Mouse (Mus musculus) Muller cell, postnatal 12 days (primary cell): Measurements from ENCODE around the gene Gm38393.

Experiments used
- DNase-seq: peaks from one replicate; pipeline ENCODE4 v3.0.0-alpha.2; 2015; ENCODE audit errors: inconsistent ontology term

The Gm38393 gene

DNA sequence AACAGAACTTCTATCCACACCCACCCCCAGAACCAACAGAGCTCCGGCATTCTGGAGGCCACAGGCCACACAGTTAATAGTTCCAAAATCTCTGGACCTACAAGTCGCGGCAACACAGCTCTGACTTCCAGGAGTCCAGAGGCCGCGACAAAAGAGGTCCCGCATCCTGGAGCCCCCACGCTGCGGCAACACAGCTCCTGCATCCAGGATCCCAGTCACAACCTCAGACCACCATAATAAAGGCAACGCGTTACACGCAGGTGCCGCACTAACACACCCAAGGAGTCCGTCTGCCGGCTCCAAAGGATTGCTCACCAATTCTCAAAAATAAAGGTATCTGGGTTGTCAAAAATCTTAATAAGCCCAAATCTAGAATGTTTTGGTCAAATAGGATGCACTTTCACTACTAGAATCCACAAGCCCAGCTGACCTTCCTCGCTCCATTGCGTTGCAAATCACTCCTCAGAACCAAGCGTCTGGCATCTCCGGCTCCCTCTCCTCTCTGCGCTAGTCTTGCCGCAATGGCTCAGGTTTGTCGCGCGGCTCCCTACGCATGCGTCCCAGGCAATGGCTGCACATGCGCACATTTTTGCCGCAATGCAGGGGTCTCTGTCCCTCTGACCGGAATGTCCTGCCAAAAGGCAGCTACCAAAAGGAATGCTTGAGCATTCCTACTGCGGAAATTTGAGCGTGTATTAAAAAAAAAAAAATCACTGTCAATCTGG, at the start of gene Gm38393, which contains the start of gene Snurf:
Gm38393 (minus strand) TSS at position 459 of the 725 bp plus-strand sequence.
Snurf (minus strand) TSS at position 444 of the 725 bp plus-strand sequence.
- DNase-seq = peak; percentile 31

DNA sequence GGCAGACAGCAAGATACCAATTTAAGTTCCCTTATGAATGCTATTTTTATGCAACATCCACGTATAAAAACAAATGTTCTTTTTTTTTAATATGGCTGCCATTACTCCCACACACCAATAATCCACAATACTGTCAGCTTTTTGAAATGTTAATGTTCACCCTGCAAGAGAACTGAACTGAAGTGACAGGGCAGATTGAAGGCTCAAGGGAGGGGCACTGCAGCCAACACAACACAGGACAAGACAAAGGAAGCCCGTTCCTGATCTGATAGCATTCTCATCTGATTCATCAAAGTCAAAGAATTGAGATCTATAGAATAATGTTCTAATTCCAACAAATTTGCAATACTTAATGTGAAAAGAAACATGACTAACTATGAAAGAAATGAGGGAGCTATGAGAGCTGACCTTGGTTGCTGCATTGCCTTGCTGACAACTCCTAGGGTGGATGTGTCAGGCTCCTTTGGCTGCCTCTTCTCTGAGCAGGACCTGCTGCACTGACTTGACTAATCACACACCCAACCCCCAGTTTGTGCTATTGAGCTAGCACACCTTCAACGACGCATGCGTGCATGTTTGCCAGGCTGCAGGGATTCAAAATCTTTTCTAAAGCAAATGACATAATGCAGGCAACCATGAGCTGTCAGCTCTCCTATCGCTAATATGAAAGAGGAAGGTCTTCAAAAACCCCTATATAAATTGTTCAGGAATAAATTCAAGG, 42.8 kb upstream of the Gm38393 start:
- DNase-seq = no peak

DNA sequence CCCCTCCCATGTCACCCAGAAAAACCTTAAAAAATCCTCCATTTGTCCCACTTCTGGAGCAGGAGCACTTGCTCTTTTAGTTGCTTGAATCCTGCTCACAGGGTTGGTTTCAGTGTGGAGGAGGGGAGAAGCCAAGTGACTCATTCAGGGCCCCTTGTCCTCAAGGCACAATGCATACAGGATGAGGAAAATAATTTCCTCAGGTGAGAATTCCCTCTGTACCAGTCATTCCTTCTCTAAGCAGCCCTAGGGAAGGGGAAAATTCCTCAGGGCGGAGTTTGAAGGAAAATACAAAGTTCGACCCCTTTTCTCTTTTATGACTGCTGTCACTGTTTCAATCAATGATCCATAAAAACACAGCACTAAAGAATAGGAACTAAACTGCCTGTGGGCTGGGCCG, 8.3 kb upstream of the Gm38393 start:
- DNase-seq = no peak

DNA sequence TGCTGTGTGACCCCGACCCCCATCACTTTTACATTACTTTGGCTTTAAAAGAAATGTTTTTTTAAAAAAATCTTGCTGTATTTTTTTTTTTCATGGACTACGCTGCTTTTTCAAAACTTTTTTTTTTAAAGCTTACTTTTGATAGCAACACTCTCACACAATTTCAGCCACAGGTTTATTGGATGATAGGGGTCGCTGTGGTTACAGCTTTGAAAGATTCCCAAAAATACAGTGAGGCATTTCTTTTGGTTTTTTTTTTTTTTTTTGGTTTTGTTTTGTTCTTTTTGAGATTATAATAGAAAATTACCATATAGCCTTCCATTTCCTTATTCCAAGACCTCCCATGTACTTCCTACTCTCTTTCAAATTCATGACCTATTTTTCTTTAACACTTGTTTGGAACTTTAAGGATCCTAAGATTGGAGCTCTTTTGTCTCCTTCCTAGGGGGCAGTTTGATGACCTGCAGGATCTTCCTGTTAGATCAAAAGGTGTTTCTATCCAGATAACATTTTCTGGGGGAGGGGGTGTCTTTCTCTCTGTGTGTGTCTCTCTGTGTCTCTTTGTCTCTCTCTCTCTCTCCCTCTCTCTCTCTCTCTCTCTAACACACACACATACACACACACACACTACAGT, 3.0 kb upstream of the Gm38393 start:
- no peak for DNase-seq

GRCm38 (mm10) chr7:60006262-60006661, 1.4 kb upstream of the Gm38393 start:
- DNase-seq = no peak

DNA sequence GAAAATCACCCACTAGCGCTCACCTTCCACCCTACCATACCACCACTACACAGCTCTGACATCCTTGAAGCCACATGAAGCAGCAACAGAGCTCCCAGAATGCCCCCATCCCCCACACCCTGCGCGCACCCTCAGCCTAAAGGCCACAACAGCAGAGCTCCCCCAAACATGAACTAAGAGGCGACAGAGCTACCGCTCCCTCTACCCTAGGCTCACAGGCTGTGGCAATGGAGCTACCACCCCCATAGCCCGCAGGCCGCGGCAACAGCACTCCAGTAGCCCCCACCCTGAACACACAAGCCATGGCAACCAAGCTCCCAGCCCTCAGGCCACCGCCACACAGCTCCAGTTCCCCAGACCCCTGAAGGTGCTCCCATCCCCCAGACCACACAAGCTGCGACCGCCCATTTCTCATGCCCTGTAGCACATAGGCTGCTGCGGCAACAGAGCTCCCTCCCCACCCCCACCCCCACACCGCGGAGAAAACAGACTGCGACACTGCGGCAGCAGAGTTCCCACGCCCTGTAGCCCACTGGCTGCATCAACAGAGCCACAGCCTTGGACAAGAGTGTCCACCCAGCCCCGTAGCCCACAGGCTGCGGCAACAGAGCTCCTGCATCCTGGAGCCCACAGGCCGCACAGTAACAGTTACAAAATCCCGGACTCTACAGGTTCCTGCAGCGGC, 801 bp downstream of the Gm38393 start:
- DNase-seq = peak; percentile 42

GRCm38 (mm10) chr7:60003006-60003865, 1.6 kb downstream of the Gm38393 start:
- DNase-seq = peak; percentile 2

- no peak for DNase-seq
These were observed 26.2 kb downstream of the Gm38393 start for GRCm38 (mm10) chr7:59978646-59979045.
